Mouse (Mus musculus): ENCODE data around the gene Rnf20. TPM values are rescaled to one million over a fixed set of nuclear protein-coding genes. Genes with fewer than 3 reads are reported as not detected.

Gene Rnf20
- polyA plus RNA-seq, 1 experiment, result 25.5 TPM

- no peak overlapping the region for H3K4me2 ChIP-seq (ENCODE audit: low read depth)
- no peaks in the 10 kb centered on the region for H3K79me2 ChIP-seq (ENCODE audit: control insufficient read depth, insufficient read depth)
- H3K36me3 ChIP-seq (ENCODE audit: control insufficient read depth, insufficient read depth), result no peaks in the 10 kb centered on the region
- no peak overlapping the region for H3ac ChIP-seq (ENCODE audit: control insufficient read depth, insufficient read length)
- H3K4me3 ChIP-seq, result no peak overlapping the region
- TF ChIP-seq TCF12 (IDR thresholded peaks at IDR 0.05; ENCODE audit: insufficient read depth, poor library complexity, severe bottlenecking) (no peak), TCF3 (IDR thresholded peaks at IDR 0.05; ENCODE audit: insufficient read length, low read depth) (no peak), REST (IDR thresholded peaks at IDR 0.05; ENCODE audit: insufficient read depth, insufficient read length) (no peak), POLR2A (IDR thresholded peaks at IDR 0.05; ENCODE audit: insufficient read length, low read depth) (no peak), CEBPB (IDR thresholded peaks at IDR 0.05; ENCODE audit: insufficient read depth, poor library complexity, severe bottlenecking) (no peak), MYOG (IDR thresholded peaks at IDR 0.05; ENCODE audit: control insufficient read depth in 1 of 3, insufficient read depth in 1 of 3, insufficient read length in 2 of 3, low read depth in 2 of 3) (no peak), MYOD1 (IDR thresholded peaks at IDR 0.05; ENCODE audit: control insufficient read depth in 1 of 3, insufficient read length in 2 of 3, low read depth in 2 of 3) (no peak)
- H3K27me3 ChIP-seq (ENCODE audit: control insufficient read depth, insufficient read depth, insufficient read length), result peaks cover 6% of the 10 kb centered on the region
Measured at GRCm38 (mm10) chr4:49626973-49627372, 4.8 kb upstream of the Rnf20 start.

GRCm38 (mm10) chr4:49628941-49629340 is 2.9 kb upstream of the Rnf20 start:
- Histone ChIP-seq H3K36me3 (ENCODE audit: control insufficient read depth, insufficient read depth) (no peaks in the 10 kb centered on the region), H3K27me3 (ENCODE audit: control insufficient read depth, insufficient read depth, insufficient read length) (peaks cover 6% of the 10 kb centered on the region), H3K79me2 (ENCODE audit: control insufficient read depth, insufficient read depth) (peaks cover 17% of the 10 kb centered on the region), H3K4me2 (ENCODE audit: low read depth) (no peak overlapping the region), H3ac (ENCODE audit: control insufficient read depth, insufficient read length) (no peak overlapping the region), H3K4me3 (no peak overlapping the region)
- TF ChIP-seq POLR2AphosphoS2 (IDR thresholded peaks at IDR 0.05; ENCODE audit: insufficient read length, low read depth) (no peak), REST (IDR thresholded peaks at IDR 0.05; ENCODE audit: insufficient read depth, insufficient read length) (no peak), POLR2A (IDR thresholded peaks at IDR 0.05; ENCODE audit: insufficient read length, low read depth) (no peak), MAX (IDR thresholded peaks at IDR 0.05; ENCODE audit: low read depth) (no peak), USF1 (IDR thresholded peaks at IDR 0.05; ENCODE audit: low read depth) (no peak), E2F4 (IDR thresholded peaks at IDR 0.05; ENCODE audit: insufficient read depth) (no peak), MYOG (IDR thresholded peaks at IDR 0.05; ENCODE audit: control insufficient read depth in 1 of 3, insufficient read depth in 1 of 3, insufficient read length in 2 of 3, low read depth in 2 of 3) (no peak), TCF3 (IDR thresholded peaks at IDR 0.05; ENCODE audit: insufficient read length, low read depth) (no peak), TCF12 (IDR thresholded peaks at IDR 0.05; ENCODE audit: insufficient read depth, poor library complexity, severe bottlenecking) (no peak)

DNA sequence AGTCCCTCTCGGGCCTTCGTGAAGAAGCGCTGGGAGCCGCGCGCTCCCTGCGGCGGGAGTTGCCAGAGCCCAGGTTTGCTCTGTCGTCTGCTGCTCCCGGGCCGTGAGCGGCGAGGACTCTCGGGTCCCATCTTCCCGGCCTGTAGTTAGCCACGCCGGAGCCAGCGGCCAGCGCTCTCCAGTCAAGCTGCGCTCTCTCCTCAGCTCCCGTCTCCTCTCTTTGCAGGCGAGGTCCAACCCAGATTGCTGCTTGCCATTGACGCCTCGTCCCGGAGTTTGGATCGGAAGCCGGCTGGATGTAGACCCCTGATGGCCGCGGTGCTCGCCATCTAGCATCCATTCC is 304 bp downstream of the Rnf20 start:
- Histone ChIP-seq H3K79me2 (ENCODE audit: control insufficient read depth, insufficient read depth) (peaks cover 27% of the 10 kb centered on the region), H3K4me3 (peak overlapping the region; percentile 91), H3ac (ENCODE audit: control insufficient read depth, insufficient read length) (peak overlapping the region; percentile 62), H3K36me3 (ENCODE audit: control insufficient read depth, insufficient read depth) (peaks cover 10% of the 10 kb centered on the region), H3K4me2 (ENCODE audit: low read depth) (peak overlapping the region; percentile 64), H3K27me3 (ENCODE audit: control insufficient read depth, insufficient read depth, insufficient read length) (no peaks in the 10 kb centered on the region)
- TF ChIP-seq MYOG (IDR thresholded peaks at IDR 0.05; ENCODE audit: control insufficient read depth in 1 of 3, insufficient read depth in 1 of 3, insufficient read length in 2 of 3, low read depth in 2 of 3), result no peak
- TF ChIP-seq REST (IDR thresholded peaks at IDR 0.05; ENCODE audit: insufficient read depth, insufficient read length), result no peak
- TF ChIP-seq E2F4 (IDR thresholded peaks at IDR 0.05; ENCODE audit: insufficient read depth), result no peak
- no peak for TF ChIP-seq SRF (IDR thresholded peaks at IDR 0.05; ENCODE audit: control insufficient read depth, insufficient read length, low read depth)
- TF ChIP-seq CEBPB (IDR thresholded peaks at IDR 0.05; ENCODE audit: insufficient read depth, poor library complexity, severe bottlenecking), result no peak
- TF ChIP-seq TCF3 (IDR thresholded peaks at IDR 0.05; ENCODE audit: insufficient read length, low read depth), result no peak
- TF ChIP-seq TCF12 (IDR thresholded peaks at IDR 0.05; ENCODE audit: insufficient read depth, poor library complexity, severe bottlenecking), result no peak
- TF ChIP-seq MYOD1 (IDR thresholded peaks at IDR 0.05; ENCODE audit: control insufficient read depth in 1 of 3, insufficient read length in 2 of 3, low read depth in 2 of 3), result no peak
- TF ChIP-seq POLR2A (IDR thresholded peaks at IDR 0.05; ENCODE audit: insufficient read length, low read depth), result no peak
- no peak for TF ChIP-seq POLR2AphosphoS2 (IDR thresholded peaks at IDR 0.05; ENCODE audit: insufficient read length, low read depth)
- TF ChIP-seq MAX (IDR thresholded peaks at IDR 0.05; ENCODE audit: low read depth), result no peak
- no peak for TF ChIP-seq USF1 (IDR thresholded peaks at IDR 0.05; ENCODE audit: low read depth)

- Histone ChIP-seq H3K4me2 (ENCODE audit: low read depth) (no peak overlapping the region), H3K79me2 (ENCODE audit: control insufficient read depth, insufficient read depth) (peaks cover 21% of the 10 kb centered on the region)
- TF ChIP-seq POLR2AphosphoS2 (IDR thresholded peaks at IDR 0.05; ENCODE audit: insufficient read length, low read depth), result no peak
Measured at GRCm38 (mm10) chr4:49637821-49638220, 6.0 kb downstream of the Rnf20 start.

DNA sequence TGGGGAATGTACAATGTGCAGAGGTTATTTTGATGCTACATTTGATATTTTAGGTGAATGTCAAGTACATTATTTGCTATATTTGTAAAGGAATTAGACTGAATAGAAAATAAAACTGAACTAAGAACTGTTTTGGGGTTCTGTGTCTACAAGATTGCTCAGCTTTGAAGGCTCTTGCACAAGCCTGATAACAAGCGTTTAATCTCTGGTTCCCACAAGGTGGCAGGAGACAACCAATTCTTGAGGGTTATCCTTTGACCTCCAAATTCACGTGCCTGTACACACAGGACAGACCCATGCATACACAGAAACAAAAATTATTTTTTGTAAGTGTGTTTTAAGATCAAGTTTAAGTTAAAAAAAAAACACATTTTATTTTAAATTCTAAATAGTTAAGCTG is 8.1 kb downstream of the Rnf20 start:
- Histone ChIP-seq H3ac (ENCODE audit: control insufficient read depth, insufficient read length) (no peak overlapping the region), H3K27me3 (ENCODE audit: control insufficient read depth, insufficient read depth, insufficient read length) (no peaks in the 10 kb centered on the region), H3K79me2 (ENCODE audit: control insufficient read depth, insufficient read depth) (peaks cover 1% of the 10 kb centered on the region), H3K36me3 (ENCODE audit: control insufficient read depth, insufficient read depth) (peaks cover 31% of the 10 kb centered on the region), H3K4me3 (no peak overlapping the region), H3K4me2 (ENCODE audit: low read depth) (no peak overlapping the region)
- TF ChIP-seq TCF3 (IDR thresholded peaks at IDR 0.05; ENCODE audit: insufficient read length, low read depth), result no peak
- TF ChIP-seq MYOG (IDR thresholded peaks at IDR 0.05; ENCODE audit: control insufficient read depth in 1 of 3, insufficient read depth in 1 of 3, insufficient read length in 2 of 3, low read depth in 2 of 3), result no peak
- no peak for TF ChIP-seq SRF (IDR thresholded peaks at IDR 0.05; ENCODE audit: control insufficient read depth, insufficient read length, low read depth)
- no peak for TF ChIP-seq MAX (IDR thresholded peaks at IDR 0.05; ENCODE audit: low read depth)
- TF ChIP-seq MYOD1 (IDR thresholded peaks at IDR 0.05; ENCODE audit: control insufficient read depth in 1 of 3, insufficient read length in 2 of 3, low read depth in 2 of 3), result no peak
- TF ChIP-seq REST (IDR thresholded peaks at IDR 0.05; ENCODE audit: insufficient read depth, insufficient read length), result no peak
- no peak for TF ChIP-seq CEBPB (IDR thresholded peaks at IDR 0.05; ENCODE audit: insufficient read depth, poor library complexity, severe bottlenecking)
- TF ChIP-seq TCF12 (IDR thresholded peaks at IDR 0.05; ENCODE audit: insufficient read depth, poor library complexity, severe bottlenecking), result no peak
- no peak for TF ChIP-seq POLR2A (IDR thresholded peaks at IDR 0.05; ENCODE audit: insufficient read length, low read depth)
- no peak for TF ChIP-seq USF1 (IDR thresholded peaks at IDR 0.05; ENCODE audit: low read depth)
- no peak for TF ChIP-seq E2F4 (IDR thresholded peaks at IDR 0.05; ENCODE audit: insufficient read depth)
- no peak for TF ChIP-seq POLR2AphosphoS2 (IDR thresholded peaks at IDR 0.05; ENCODE audit: insufficient read length, low read depth)

More at GRCm38 (mm10) chr4:49637821-49638220, 6.0 kb downstream of the Rnf20 start:
- H3ac ChIP-seq (ENCODE audit: control insufficient read depth, insufficient read length), result no peak overlapping the region
- no peak overlapping the region for H3K4me3 ChIP-seq
- no peaks in the 10 kb centered on the region for H3K27me3 ChIP-seq (ENCODE audit: control insufficient read depth, insufficient read depth, insufficient read length)
- H3K36me3 ChIP-seq (ENCODE audit: control insufficient read depth, insufficient read depth), result peaks cover 30% of the 10 kb centered on the region
